Mouse (Mus musculus) thymus, adult 2 months (tissue): ENCODE results near the gene Rufy2.
A peak's percentile ranks its signal among the peaks of the same experiment; 100 is the strongest.

Experiments used
- CTCF ChIP-seq: fragments of 200-500 bp; IDR thresholded peaks from 2 replicates; pipeline ENCODE4 v1.5.1; 2012; ENCODE audit warnings: mild to moderate bottlenecking, control low read depth, low read length, moderate library complexity, borderline replicate concordance; ENCODE audit not compliant: control insufficient read depth, poor library complexity, insufficient read depth; ENCODE audit errors: extremely low read depth
- POLR2A ChIP-seq: fragments of 200-500 bp; IDR thresholded peaks from 2 replicates; pipeline ENCODE4 v1.6.1; 2012; ENCODE audit warnings: mild to moderate bottlenecking, low read length, control low read depth, moderate library complexity; ENCODE audit not compliant: control insufficient read depth, poor library complexity, insufficient read depth; ENCODE audit errors: extremely low read depth

- TF ChIP-seq CTCF, result no peak
- TF ChIP-seq POLR2A, result peak; percentile 95
Observed at GRCm38 (mm10) chr10:63023749-63024579, 43.9 kb downstream of the Rufy2 start, which contains the start of the genes Hnrnph3 and Pbld2.
